12 mouse cellular contexts compared by ENCODE assay signal in the genomic region with DNA sequence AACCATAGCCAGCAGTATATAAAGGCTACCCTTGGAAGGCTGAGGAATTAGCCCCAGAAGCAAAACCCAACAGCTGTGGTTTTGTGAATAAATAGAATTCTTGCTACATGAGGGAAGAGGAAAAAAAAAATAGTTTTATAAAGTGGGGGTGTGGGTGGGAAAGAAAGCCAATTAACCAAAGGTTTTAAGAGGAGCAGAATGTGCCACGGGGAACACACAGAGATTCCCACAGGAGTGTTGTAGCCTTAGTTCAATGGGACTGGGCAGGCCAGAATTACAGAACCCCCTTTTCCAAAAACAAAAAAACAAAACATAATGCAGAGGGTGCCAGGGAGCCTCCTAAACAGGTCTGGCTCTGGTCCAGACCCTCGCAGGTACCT. TPM values are rescaled to one million over a fixed set of nuclear protein-coding genes. Genes with fewer than 3 reads are reported as not detected.
DNase-seq lines count a peak whose midpoint lies in the region; ATAC-seq lines count a peak whose summit lies in the region.
"Had no signal": no experiment of that assay in that cellular context is flagged by ENCODE, and none has a peak within 500 bp of the region (broad histone marks: within the 10 kb centered on the region; RNA-seq: fewer than 3 reads in every experiment).

No protein-coding gene starts in this region.

- no peak overlapping the region for H3K9ac ChIP-seq in heart, embryonic 12.5 days
- H3K9ac ChIP-seq: hindbrain, embryonic 12.5 days; lung, embryonic 15.5 days had no signal

- no peak overlapping the region for H3K4me2 ChIP-seq in heart, embryonic 12.5 days
- H3K4me2 ChIP-seq: hindbrain, embryonic 12.5 days; lung, embryonic 15.5 days had no signal

- intact Hi-C loops in heart, postnatal 36 days (cut with DNase I), result no loop called here

- ATAC-seq in heart, embryonic 12.5 days (ENCODE audit: insufficient number of reproducible peaks, low FRiP score), result no peak

- WGBS in heart, embryonic 12.5 days, result 86% methylated on average over 2 of the region's 2 CpGs

- H3K4me1 ChIP-seq in heart, embryonic 12.5 days (replicated peaks), result peaks cover 23% of the 10 kb centered on the region
- H3K4me1 ChIP-seq: hindbrain, embryonic 12.5 days; lung, embryonic 15.5 days; midbrain, embryonic 10.5 days had no signal

- H3K27ac ChIP-seq in heart, embryonic 12.5 days (ENCODE audit: poor library complexity, severe bottlenecking), result peak overlapping the region; percentile 81
- H3K27ac ChIP-seq: hindbrain, embryonic 12.5 days; midbrain, embryonic 10.5 days had no signal

- no peaks in the 10 kb centered on the region for H3K27me3 ChIP-seq in heart, embryonic 12.5 days (replicated peaks)
- H3K27me3 ChIP-seq: hindbrain, embryonic 12.5 days; lung, embryonic 15.5 days had no signal

- no peaks in the 10 kb centered on the region for H3K36me3 ChIP-seq in heart, embryonic 12.5 days
- H3K36me3 ChIP-seq: hindbrain, embryonic 12.5 days; lung, embryonic 15.5 days had no signal

- no peaks in the 10 kb centered on the region for H3K9me3 ChIP-seq in heart, embryonic 12.5 days (replicated peaks)
- H3K9me3 ChIP-seq: hindbrain, embryonic 12.5 days; lung, embryonic 15.5 days; midbrain, embryonic 10.5 days had no signal

- peak; percentile 13 for DNase-seq in heart, adult 8-10 months (ENCODE audit: low spot score)
- no peak for DNase-seq in heart, postnatal 36 days
- DNase-seq in 3134 (ENCODE audit: extremely low read depth, insufficient read length, low spot score) (peak; percentile 39), MN1 (ENCODE audit: low spot score) (peak; percentile 10)
- no peak for DNase-seq in yolk sac, embryonic 10.5 days (ENCODE audit: low spot score)
- no peak for DNase-seq in embryo, embryonic 10.5 days (ENCODE audit: low spot score)
- DNase-seq in layer of hippocampus, postnatal 36 days, result no peak
- DNase-seq: thymus, postnatal 36 days had no signal

- no peak overlapping the region for H3K4me3 ChIP-seq in heart, embryonic 12.5 days
- H3K4me3 ChIP-seq: hindbrain, embryonic 12.5 days; lung, embryonic 15.5 days; midbrain, embryonic 10.5 days had no signal

RNA-seq across cellular contexts. Expression of gene Slc37a3, which starts 58.9 kb away (rescaled TPM):
- 10 to 100 TPM; 18.9 to 25.0 (median 19.7) TPM for total RNA-seq in heart, adult 8-10 months (2022)
- total RNA-seq in heart, postnatal 36 days (2021), result 10 to 100 TPM; 21.5 to 22.8 TPM
- 34.8 and 43.1 TPM in 2 replicates for polyA plus RNA-seq in heart, embryonic 12.5 days (2016; fragmentation: Nextera tagmentation; extraction: Ambion mirVana)
- 10 to 100 TPM; 73.8 to 84.2 TPM for total RNA-seq in layer of hippocampus, postnatal 36 days (2021)

Comparison
In these comparisons a context has a peak if more than half of its experiments do, and no peak if none do; other contexts are left out.
1. DNase-seq: peak in heart, adult 8-10 months (single experiment), 3134 (single experiment) and MN1 (single experiment); none in heart, postnatal 36 days (0 of 2), yolk sac, embryonic 10.5 days (single experiment), embryo, embryonic 10.5 days (single experiment) and layer of hippocampus, postnatal 36 days (0 of 2).